Mouse (Mus musculus): ENCODE data around the gene Cd80.
"Not testable (repeated sequence)": the region's sequence is repeated elsewhere in the genome, so short reads cannot be mapped to it uniquely, and the experiment has no call there.

Cd80 gene

GRCm38 (mm10) chr16:38455511-38456418, at the start of gene Cd80:
Gene Cd80 (plus strand): TSS chr16:38455561.
- no peak for DNase-seq

- DNase-seq, result no peak
These were observed 49.1 kb upstream of the Cd80 start for GRCm38 (mm10) chr16:38406293-38406692.

GRCm38 (mm10) chr16:38406708-38407107, 48.7 kb upstream of the Cd80 start:
- DNase-seq, result no peak

DNA sequence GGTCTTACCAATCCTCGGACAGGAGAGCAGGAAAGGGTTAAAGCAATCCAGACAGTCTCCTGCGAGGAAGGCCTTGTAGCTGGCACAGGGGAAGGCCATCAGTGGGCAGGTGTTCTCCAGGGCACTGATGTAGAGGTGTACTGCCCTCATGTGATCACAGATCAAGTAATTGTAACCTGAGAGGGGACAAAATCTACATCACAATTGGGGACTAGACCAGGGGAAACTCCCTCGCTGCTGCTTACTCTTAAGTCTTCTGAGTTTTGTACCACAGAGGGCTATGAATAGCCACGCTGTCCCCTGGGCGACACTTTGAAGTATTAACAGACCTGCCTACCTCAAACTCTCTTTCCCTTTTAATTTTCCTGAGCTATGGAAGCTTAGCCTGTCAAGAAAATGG, 47.8 kb upstream of the Cd80 start:
- no peak for DNase-seq

DNA sequence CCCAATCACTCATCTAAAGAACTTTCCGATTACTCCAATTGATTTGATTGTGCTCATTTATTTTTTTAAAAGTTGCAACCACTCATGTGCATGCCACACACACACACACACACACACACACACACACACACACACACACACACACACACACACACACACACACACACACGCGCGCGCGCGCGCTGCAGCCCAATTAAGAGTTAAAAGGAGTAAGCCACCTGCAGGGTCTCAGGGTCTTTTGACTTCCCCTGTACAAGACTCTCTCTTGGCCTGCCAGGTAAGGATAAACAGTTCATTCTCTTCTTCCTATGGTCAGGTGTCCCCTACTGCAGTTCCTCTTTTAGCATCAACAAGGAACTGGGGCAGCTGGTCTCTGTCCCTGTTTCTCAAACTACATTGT, 46.9 kb upstream of the Cd80 start:
- DNase-seq, result no peak

GRCm38 (mm10) chr16:38414953-38415352, 40.4 kb upstream of the Cd80 start:
- no peak for DNase-seq

- no peak for DNase-seq
These were observed 30.0 kb upstream of the Cd80 start for GRCm38 (mm10) chr16:38425374-38425773.

DNA sequence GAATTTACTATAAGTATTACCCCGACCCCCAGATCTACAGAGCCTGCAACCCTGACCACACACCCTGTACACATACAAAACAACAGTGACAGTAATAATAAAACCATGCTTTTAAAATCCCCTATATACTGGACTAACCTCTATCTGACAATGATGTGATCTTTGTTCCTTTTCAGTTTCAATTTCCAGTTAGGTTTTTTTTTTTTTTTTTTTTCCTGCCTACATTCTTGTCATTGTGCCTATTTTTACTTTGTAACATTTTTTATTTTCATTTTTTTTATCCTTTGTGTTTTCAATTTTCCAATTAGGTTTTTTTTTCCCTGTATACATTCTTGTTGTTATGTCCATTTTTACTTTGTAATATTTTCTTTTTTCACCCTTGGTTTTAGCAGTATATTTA, 29.6 kb upstream of the Cd80 start:
- no peak for DNase-seq

DNA sequence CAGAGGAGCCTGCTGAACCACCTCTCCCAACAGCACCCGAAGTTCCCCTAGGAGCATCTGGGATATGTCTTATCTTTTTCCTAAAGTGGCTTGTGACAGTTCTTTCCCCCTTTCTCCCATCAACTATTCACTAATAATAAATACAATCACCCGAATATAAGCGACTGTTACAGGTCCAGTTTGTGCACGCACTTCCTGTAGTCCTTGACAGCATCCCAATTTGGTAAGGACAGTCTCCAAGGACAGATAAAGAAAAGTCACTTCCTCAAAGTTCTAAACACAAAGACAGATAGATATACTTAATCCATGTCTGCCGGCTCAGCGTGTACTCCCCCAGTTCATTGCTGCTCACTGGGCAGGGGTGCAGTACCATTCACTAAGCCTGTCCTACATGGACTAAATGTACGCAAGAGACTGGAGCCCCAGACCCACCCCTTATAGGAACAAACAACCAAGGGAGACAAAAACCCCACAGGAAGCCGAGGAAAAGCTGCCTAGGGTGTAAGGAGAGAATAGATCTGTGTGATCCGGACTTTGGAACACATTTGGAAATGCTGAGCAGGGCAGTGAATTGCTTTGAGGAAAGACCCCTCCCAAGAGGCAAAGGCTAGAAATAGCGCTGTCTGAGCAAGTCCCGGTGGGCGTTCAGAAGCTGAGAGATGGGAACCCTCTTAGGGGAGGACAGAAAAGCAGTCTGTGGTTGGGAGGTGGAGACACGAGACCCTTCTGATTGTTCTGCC, 23.7 kb upstream of the Cd80 start:
- DNase-seq, result no peak

GRCm38 (mm10) chr16:38432498-38433425, 22.6 kb upstream of the Cd80 start, which contains the start of gene Pla1a:
Gene Pla1a (minus strand): TSS chr16:38433145.
- no peak for DNase-seq

GRCm38 (mm10) chr16:38433514-38433913, 21.8 kb upstream of the Cd80 start:
- no peak for DNase-seq

GRCm38 (mm10) chr16:38434295-38434795, 21.0 kb upstream of the Cd80 start:
- no peak for DNase-seq

DNA sequence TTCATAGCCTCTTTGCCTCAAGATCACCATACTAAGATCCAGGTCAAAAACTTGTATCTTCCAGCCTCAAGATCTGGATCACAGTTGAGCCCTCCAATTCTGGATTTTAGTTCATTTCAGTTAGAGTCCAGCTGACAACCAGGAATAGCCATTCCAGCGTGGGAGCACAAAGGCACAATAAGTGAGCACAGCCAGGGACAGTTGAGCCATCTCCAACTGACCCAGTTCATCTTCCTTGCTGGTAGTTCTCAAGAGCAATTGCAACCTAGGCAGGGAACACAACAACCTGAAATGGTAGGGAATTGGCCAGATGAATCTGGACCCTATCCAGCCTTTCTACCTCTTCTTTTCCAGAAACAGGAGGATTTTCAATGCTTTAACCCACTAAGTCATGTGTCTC, 16.2 kb upstream of the Cd80 start:
- DNase-seq, result no peak

DNA sequence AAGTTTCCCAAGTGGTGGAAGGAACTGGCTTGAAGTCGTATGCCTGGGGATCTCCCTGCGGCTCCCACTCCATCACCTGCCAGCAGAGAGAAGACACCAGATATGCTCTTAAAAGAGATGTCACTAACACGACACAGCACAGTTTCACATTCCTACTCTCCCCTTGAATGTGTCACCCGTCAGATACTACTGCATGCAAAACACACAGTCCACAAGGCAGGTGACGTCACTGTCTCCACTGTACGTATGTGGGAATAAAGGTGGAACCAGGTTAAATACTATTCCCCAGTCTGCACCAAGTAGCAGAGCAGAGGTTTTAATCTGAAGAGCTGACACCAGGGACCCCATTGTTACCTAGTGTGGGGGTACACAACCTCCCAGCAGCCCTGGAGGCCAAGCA, 15.0 kb upstream of the Cd80 start:
- DNase-seq, result no peak

GRCm38 (mm10) chr16:38441611-38442010, 13.8 kb upstream of the Cd80 start:
- no peak for DNase-seq

GRCm38 (mm10) chr16:38442216-38442615, 13.1 kb upstream of the Cd80 start:
- no peak for DNase-seq

DNA sequence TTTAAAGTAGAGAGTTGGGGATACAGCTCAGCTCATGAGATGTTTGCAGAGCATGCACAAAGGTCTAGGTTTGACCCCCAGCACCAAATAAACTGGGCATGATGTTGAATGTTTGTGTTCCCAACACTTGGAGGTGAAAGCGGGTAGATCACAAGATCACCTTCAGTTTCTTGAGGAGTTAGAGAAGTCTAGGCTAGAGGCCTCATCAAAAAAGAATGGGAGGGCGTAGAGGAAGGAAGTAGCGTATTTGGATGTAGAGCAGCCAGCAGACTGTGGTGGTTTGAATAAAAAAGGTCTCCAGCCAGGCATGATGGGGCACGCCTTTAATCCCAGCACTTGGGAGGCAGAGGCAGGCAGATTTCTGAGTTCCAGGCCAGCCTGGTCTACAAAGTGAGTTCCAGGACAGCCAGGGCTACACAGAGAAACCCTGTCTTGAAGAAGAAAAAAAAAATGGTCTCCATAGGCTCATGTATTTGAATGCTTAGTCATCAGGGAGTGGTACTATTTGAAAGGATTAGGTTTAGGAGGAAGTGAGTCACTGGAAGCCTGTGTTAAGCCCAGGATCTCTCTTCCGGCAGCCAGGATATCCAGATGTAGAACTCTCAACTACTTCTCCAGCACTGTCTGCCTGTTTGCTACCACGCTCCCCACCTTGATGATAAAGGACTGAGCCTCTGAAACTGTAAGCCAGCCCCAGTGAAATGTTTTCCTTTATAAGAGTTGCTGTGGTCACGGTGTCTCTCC, 11.5 kb upstream of the Cd80 start:
- DNase-seq, result no peak

- DNase-seq, result no peak
These were observed 10.3 kb upstream of the Cd80 start for GRCm38 (mm10) chr16:38445046-38445445.

DNA sequence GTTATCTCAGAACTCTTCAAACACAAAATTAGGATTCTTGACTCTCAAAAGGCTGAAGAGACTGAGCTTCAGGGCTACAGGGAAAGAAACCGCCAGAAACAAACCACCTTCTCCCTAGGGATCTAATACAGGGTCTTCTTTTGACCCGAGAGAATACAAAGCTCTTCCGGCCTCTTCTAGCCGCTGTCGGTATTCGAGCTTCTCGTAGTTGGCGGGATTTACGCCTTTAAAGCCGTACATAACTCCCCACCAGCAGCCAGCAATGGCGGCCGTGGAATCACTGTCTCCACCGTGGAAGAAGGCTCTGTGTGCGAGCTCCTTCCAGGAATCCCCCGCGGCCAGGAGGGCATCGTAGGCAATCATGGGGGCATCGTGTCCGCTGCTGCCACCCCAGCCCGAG, 9.8 kb upstream of the Cd80 start:
- DNase-seq, result no peak

DNA sequence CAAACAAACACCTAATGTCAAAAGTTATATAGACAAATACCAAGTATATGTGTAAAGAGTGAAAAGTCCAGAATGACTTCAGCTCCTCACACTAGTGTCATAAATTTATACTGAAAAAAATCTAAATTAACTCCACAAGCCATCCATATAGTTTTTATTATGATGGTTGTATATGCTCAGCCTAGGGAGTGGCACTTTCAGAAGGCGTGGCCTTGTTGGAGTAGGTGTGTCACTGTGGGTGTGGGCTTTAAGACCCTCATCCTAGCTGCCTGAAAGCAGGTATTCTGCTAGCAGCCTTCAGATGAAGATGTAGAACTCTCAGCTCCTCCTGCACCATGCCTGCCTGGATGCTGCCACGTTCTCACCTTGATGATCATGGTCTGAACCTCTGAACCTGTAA, 9.2 kb upstream of the Cd80 start:
- DNase-seq, result not testable (repeated sequence)

GRCm38 (mm10) chr16:38447366-38447765, 8.0 kb upstream of the Cd80 start:
- DNase-seq, result no peak

- no peak for DNase-seq
These were observed 6.9 kb upstream of the Cd80 start for GRCm38 (mm10) chr16:38448458-38448857.

Data from cerebellum, adult 18-20 months (tissue).